Mouse (Mus musculus): ENCODE results near the gene Zbtb22. TPM values are rescaled to one million over a fixed set of nuclear protein-coding genes. Genes with fewer than 3 reads are reported as not detected.

Gene Zbtb22
- total RNA-seq, 2 experiments from 2014 or later: 33.0 to 35.5 TPM

- DNase-seq (ENCODE audit: low spot score in 2 of 2): no peak
These were observed 49.6 kb downstream of the Zbtb22 start for GRCm38 (mm10) chr17:33965082-33965845.

GRCm38 (mm10) chr17:33965846-33966550, 50.3 kb downstream of the Zbtb22 start:
- DNase-seq (ENCODE audit: low spot score in 2 of 2): no peak

- DNase-seq (ENCODE audit: low spot score in 2 of 2): peak; percentile 65 to 70
These were observed 52.8 kb downstream of the Zbtb22 start for GRCm38 (mm10) chr17:33968489-33968888.

Small RNA genes within 50 kb of the gene (microRNA-seq; reads per million reads assigned to microRNA genes)
- gene Gm27740: 0 reads per million in 2 experiments

Other genes starting within 250 kb of the Zbtb22 start
- 100 to 1,000 TPM; 129 to 143 TPM for gene Hnrnpm, start 229.0 kb upstream of the Zbtb22 start, total RNA-seq (2021)
- 10 to 100 TPM; 90.0 to 90.1 TPM for gene March2, start 197.2 kb upstream of the Zbtb22 start, total RNA-seq (2021)
- gene Rab11b, start 155.4 kb upstream of the Zbtb22 start, total RNA-seq (2021): 100 to 1,000 TPM; 359 to 382 TPM
- 1 to 10 TPM; 1.4 to 2.2 TPM for gene Angptl4, start 134.1 kb upstream of the Zbtb22 start, total RNA-seq (2021)
- gene Kank3, start 105.4 kb upstream of the Zbtb22 start, total RNA-seq (2021): 10 to 100 TPM; 27.5 to 32.7 TPM
- gene Rps28, start 91.3 kb upstream of the Zbtb22 start, total RNA-seq (2021): 100 to 1,000 TPM; 702 to 765 TPM
- gene Ndufa7, start 91.3 kb upstream of the Zbtb22 start, total RNA-seq (2021): 100 to 1,000 TPM; 194 to 196 TPM
- 10 to 100 TPM; 24.2 to 24.4 TPM for gene Cd320, start 72.8 kb upstream of the Zbtb22 start, total RNA-seq (2021)
- not detected for gene Gm7029, start 42.1 kb upstream of the Zbtb22 start, total RNA-seq (2021)
- 1 to 10 TPM; 2.5 to 2.8 TPM for gene Kifc1, start 25.2 kb upstream of the Zbtb22 start, total RNA-seq (2021)
- gene Platr17, start 10.8 kb upstream of the Zbtb22 start, total RNA-seq (2021): under 1 TPM in 1 of 2 experiments, not detected in 1; 0.58 TPM
- 10 to 100 TPM; 27.4 to 34.7 TPM for gene Daxx, start 6.5 kb upstream of the Zbtb22 start, total RNA-seq (2021)
- 10 to 100 TPM; 42.0 to 53.5 TPM for gene Tapbp, start within 50 bp of the Zbtb22 start, total RNA-seq (2021)
- 10 to 100 TPM; 62.2 to 63.5 TPM for gene Rgl2, start 13.6 kb downstream of the Zbtb22 start, total RNA-seq (2021)
- 10 to 100 TPM; 92.3 to 94.0 TPM for gene Pfdn6, start 24.4 kb downstream of the Zbtb22 start, total RNA-seq (2021)
- gene Wdr46, start 24.8 kb downstream of the Zbtb22 start, total RNA-seq (2021): 10 to 100 TPM; 12.5 to 13.8 TPM
- 1 to 10 TPM; 5.9 to 6.5 TPM for gene B3galt4, start 35.6 kb downstream of the Zbtb22 start, total RNA-seq (2021)
- 10 to 100 TPM; 71.1 to 71.2 TPM for gene Vps52, start 39.9 kb downstream of the Zbtb22 start, total RNA-seq (2021)
- gene Rps18, start 40.1 kb downstream of the Zbtb22 start, total RNA-seq (2021): 100 to 1,000 TPM; 332 to 337 TPM
- gene H2-K1, start 84.4 kb downstream of the Zbtb22 start, total RNA-seq (2021): 10 to 100 TPM; 30.9 to 33.6 TPM
- gene Ring1, start 108.8 kb downstream of the Zbtb22 start, total RNA-seq (2021): 10 to 100 TPM; 31.6 to 34.6 TPM
- gene H2-Ke6, start 112.2 kb downstream of the Zbtb22 start, total RNA-seq (2021): 10 to 100 TPM; 39.3 to 43.2 TPM
- gene Slc39a7, start 115.8 kb downstream of the Zbtb22 start, total RNA-seq (2021): 100 to 1,000 TPM in 1 of 2 experiments, 10 to 100 TPM in 1; 96.1 to 101 TPM
- gene Rxrb, start 115.9 kb downstream of the Zbtb22 start, total RNA-seq (2021): 10 to 100 TPM; 80.6 to 84.1 TPM
- 10 to 100 TPM; 14.5 to 14.6 TPM for gene Col11a2, start 123.5 kb downstream of the Zbtb22 start, total RNA-seq (2021)
- not detected for gene H2-Oa, start 176.4 kb downstream of the Zbtb22 start, total RNA-seq (2021)
- gene H2-DMa, start 203.6 kb downstream of the Zbtb22 start, total RNA-seq (2021): 10 to 100 TPM; 22.3 to 26.5 TPM
- gene Brd2, start 206.7 kb downstream of the Zbtb22 start, total RNA-seq (2021): 100 to 1,000 TPM; 177 to 179 TPM
- gene H2-DMb2, start 227.4 kb downstream of the Zbtb22 start, total RNA-seq (2021): 1 to 10 TPM; 1.2 to 1.8 TPM
- 1 to 10 TPM; 2.2 to 2.7 TPM for gene H2-DMb1, start 237.2 kb downstream of the Zbtb22 start, total RNA-seq (2021)